Mouse (Mus musculus) MEL (cell line): ENCODE results near the gene Zfp462. TPM values are rescaled to one million over a fixed set of nuclear protein-coding genes. Genes with fewer than 3 reads are reported as not detected.
A peak's percentile ranks its signal among the peaks of the same experiment; 100 is the strongest.

Experiments used
- DNase-seq: peaks from one replicate; pipeline ENCODE4 v3.0.0; 2011; ENCODE audit warnings: low read depth, low spot score
- H3K27ac ChIP-seq: 2 replicates; pipeline ENCODE4 v1.5.1; 2012; ENCODE audit warnings: low read depth, mild to moderate bottlenecking, control low read depth, low read length, moderate library complexity; ENCODE audit not compliant: control insufficient read depth
- H3K27me3 ChIP-seq, 2 experiments: fragments of 150-350 bp in 1 of 2; sonication (generic) in 1 of 2; 2 replicates each; pipeline ENCODE4 v1.6.1; 2012; ENCODE audit warnings: low read length in 2 of 2, mild to moderate bottlenecking in 2 of 2, improper control_type of control experiment in 1 of 2, moderate library complexity in 1 of 2; ENCODE audit not compliant: insufficient read depth in 2 of 2, control insufficient read depth in 1 of 2
- H3K36me3 ChIP-seq, 2 experiments: 2 replicates each; pipeline ENCODE4 v1.6.1; 2012 to 2014; ENCODE audit warnings: low read length in 2 of 2, improper control_type of control experiment in 1 of 2, inconsistent platforms in 1 of 2, mild to moderate bottlenecking in 1 of 2; ENCODE audit not compliant: insufficient read depth in 2 of 2, control insufficient read depth in 1 of 2
- H3K4me1 ChIP-seq, 2 experiments: fragments of 150-350 bp in 1 of 2; sonication (generic) in 1 of 2; 2 replicates each; pipeline ENCODE4 v1.6.1; 2012; ENCODE audit warnings: low read length in 2 of 2, improper control_type of control experiment in 1 of 2, mild to moderate bottlenecking in 1 of 2; ENCODE audit not compliant: insufficient read depth in 2 of 2, control insufficient read depth in 1 of 2
- H3K4me3 ChIP-seq, 2 experiments: fragments of 150-350 bp in 1 of 2; sonication (generic) in 1 of 2; 2 replicates each; pipeline ENCODE4 v1.5.1; 2012; ENCODE audit warnings: low read depth in 2 of 2, low read length in 2 of 2, mild to moderate bottlenecking in 2 of 2, moderate library complexity in 2 of 2, control low read depth in 1 of 2, improper control_type of control experiment in 1 of 2; ENCODE audit not compliant: control insufficient read depth in 1 of 2, insufficient read depth in 1 of 2
- H3K79me2 ChIP-seq: 2 replicates; pipeline ENCODE4 v1.6.1; 2012; ENCODE audit warnings: mild to moderate bottlenecking, low read length, moderate library complexity; ENCODE audit not compliant: control insufficient read depth, poor library complexity, insufficient read depth
- H3K9ac ChIP-seq: 2 replicates; pipeline ENCODE4 v1.6.1; 2012; ENCODE audit warnings: low read depth, mild to moderate bottlenecking, control low read depth, low read length, moderate library complexity; ENCODE audit not compliant: control insufficient read depth, poor library complexity, severe bottlenecking
- H3K9me3 ChIP-seq: fragments of 150-350 bp; sonication (generic); replicated peaks from 2 replicates; pipeline ENCODE4 v1.6.1; 2012; ENCODE audit warnings: mild to moderate bottlenecking, low read length, improper control_type of control experiment, moderate library complexity; ENCODE audit not compliant: insufficient read depth
- BHLHE40 ChIP-seq: IDR thresholded peaks from 2 replicates; pipeline ENCODE4 v1.6.1; 2012; ENCODE audit warnings: low read depth, mild to moderate bottlenecking, inconsistent platforms, low read length, improper control_type of control experiment, borderline replicate concordance
- CHD1 ChIP-seq: IDR thresholded peaks from 2 replicates; pipeline ENCODE4 v1.6.1; 2012; ENCODE audit warnings: low read depth, mild to moderate bottlenecking, inconsistent platforms, low read length, improper control_type of control experiment
- ELF1 ChIP-seq: IDR thresholded peaks from 2 replicates; pipeline ENCODE4 v1.6.1; 2014; ENCODE audit warnings: low read depth, mild to moderate bottlenecking, inconsistent platforms, low read length, improper control_type of control experiment, moderate library complexity
- EP300 ChIP-seq, 2 experiments: IDR thresholded peaks; 2 replicates each; pipeline ENCODE4 v1.6.1; 2011; ENCODE audit warnings: improper control_type of control experiment in 2 of 2, low read length in 2 of 2, low read depth in 1 of 2, mild to moderate bottlenecking in 1 of 2
- MEF2A ChIP-seq: IDR thresholded peaks from 2 replicates; pipeline ENCODE4 v1.6.1; 2014; ENCODE audit warnings: low read depth, mild to moderate bottlenecking, inconsistent platforms, low read length, improper control_type of control experiment; ENCODE audit not compliant: poor library complexity, insufficient replicate concordance, severe bottlenecking; ENCODE audit errors: extremely low read depth
- POLR2A ChIP-seq, 2 experiments: IDR thresholded peaks; 2 replicates each; pipeline ENCODE4 v1.6.1; 2011 to 2012; ENCODE audit warnings: low read length in 2 of 2, mild to moderate bottlenecking in 2 of 2, control low read depth in 1 of 2, improper control_type of control experiment in 1 of 2, low read depth in 1 of 2, moderate library complexity in 1 of 2; ENCODE audit not compliant: control insufficient read depth in 1 of 2, insufficient read depth in 1 of 2, poor library complexity in 1 of 2
- SIN3A ChIP-seq: IDR thresholded peaks from 2 replicates; pipeline ENCODE4 v1.6.1; 2012; ENCODE audit warnings: low read length, improper control_type of control experiment, inconsistent platforms
- TAL1 ChIP-seq: IDR thresholded peaks from 2 replicates; pipeline ENCODE4 v1.6.1; 2012; ENCODE audit warnings: mild to moderate bottlenecking, inconsistent platforms, low read length, moderate library complexity, mixed read lengths
- TCF12 ChIP-seq: IDR thresholded peaks from 2 replicates; pipeline ENCODE4 v1.6.1; 2014; ENCODE audit warnings: low read depth, mild to moderate bottlenecking, inconsistent platforms, low read length, improper control_type of control experiment, moderate library complexity
- USF2 ChIP-seq, 2 experiments: IDR thresholded peaks; 2 replicates each; pipeline ENCODE4 v1.6.1; 2011 to 2012; ENCODE audit warnings: improper control_type of control experiment in 2 of 2, low read length in 2 of 2, borderline replicate concordance in 1 of 2, inconsistent platforms in 1 of 2, low read depth in 1 of 2, mild to moderate bottlenecking in 1 of 2; ENCODE audit not compliant: insufficient read depth in 1 of 2
- ZNF384 ChIP-seq: IDR thresholded peaks from 2 replicates; pipeline ENCODE4 v1.6.1; 2012; ENCODE audit warnings: low read depth, mild to moderate bottlenecking, inconsistent platforms, low read length, improper control_type of control experiment
- polyA plus RNA-seq, 2 experiments: library from polyadenylated mRNA; stranded (reverse) in 1 of 2; unstranded in 1 of 2; fragments of >175 nt in 1 of 2; fragments of >200 nt in 1 of 2; gene quantifications; 2 replicates each; pipeline versions ENCODE4 v1.2.1 to v1.2.4; 2012; ENCODE audit warnings: low replicate concordance in 2 of 2, low read depth in 1 of 2; ENCODE audit not compliant: insufficient read length in 2 of 2, insufficient read depth in 1 of 2, missing spikeins in 1 of 2
- total RNA-seq: library from RNA; depleted of rRNA; stranded (reverse); fragments of 300-350 nt; gene quantifications from 2 replicates; pipeline ENCODE4 v1.2.3, GENCODE M21; 2012

Gene Zfp462
- total and polyA plus RNA-seq, 3 experiments, result not detected

- Histone ChIP-seq H3K4me3 (no peak overlapping the region), H3K79me2 (no peaks in the 10 kb centered on the region), H3K9me3 (no peaks in the 10 kb centered on the region), H3K27ac (no peak overlapping the region), H3K4me1 (0 out of 4 replicates have a peak, but pooled peaks cover 0 to 3% of the 10 kb centered on the region in 2 experiments), H3K36me3 (peaks cover 0 to 8% of the 10 kb centered on the region in 2 experiments; a peak in 2 of 4 replicates), H3K9ac (no peak overlapping the region), H3K27me3 (no peaks in the 10 kb centered on the region)
- DNase-seq, result no peak
- TF ChIP-seq POLR2A (IDR thresholded peaks at IDR 0.05; ENCODE audit: control insufficient read depth in 1 of 2, insufficient read depth in 1 of 2, low read depth in 1 of 2, low read length in 2 of 2, poor library complexity in 1 of 2) (no peak), ZNF384 (peak; percentile 38; the same call in 1 of the 2 replicates)
Observed at GRCm38 (mm10) chr4:55102382-55102781, 157.5 kb downstream of the Zfp462 start.

- Histone ChIP-seq H3K79me2 (no peaks in the 10 kb centered on the region), H3K36me3 (peaks cover 0 to 5% of the 10 kb centered on the region in 2 experiments; a peak in 2 of 4 replicates), H3K27ac (no peak overlapping the region), H3K9me3 (no peaks in the 10 kb centered on the region), H3K4me1 (no peaks in the 10 kb centered on the region), H3K9ac (no peak overlapping the region)
- TF ChIP-seq BHLHE40, result no peak
- TF ChIP-seq MEF2A, result no peak
- peak; percentile 42; the same call in 1 of the 2 replicates for TF ChIP-seq TCF12
- peak; percentile 48 for TF ChIP-seq TAL1
- TF ChIP-seq ELF1, result no peak
- TF ChIP-seq EP300 (IDR thresholded peaks at IDR 0.05; ENCODE audit: low read depth in 1 of 2, low read length in 2 of 2), result peak; percentile 8 to 43; a peak in 2 of 4 replicates
- TF ChIP-seq, all 39 proteins: peak for 3
- Histone ChIP-seq H3K27me3 (no peaks in the 10 kb centered on the region), H3K4me3 (no peak overlapping the region; a peak in 1 of 4 replicates)
- DNase-seq, result peak; percentile 33
Observed at GRCm38 (mm10) chr4:55103575-55103974, 158.7 kb downstream of the Zfp462 start.

- Histone ChIP-seq H3K36me3 (no peaks in the 10 kb centered on the region), H3K9ac (no peak overlapping the region), H3K4me3 (no peak overlapping the region), H3K27ac (no peak overlapping the region), H3K9me3 (no peaks in the 10 kb centered on the region), H3K27me3 (no peaks in the 10 kb centered on the region), H3K79me2 (no peaks in the 10 kb centered on the region), H3K4me1 (peaks cover 0 to 6% of the 10 kb centered on the region in 2 experiments; a peak in 2 of 4 replicates)
- DNase-seq, result peak; percentile 36
- TF ChIP-seq CHD1 (no peak), SIN3A (no peak), USF2 (IDR thresholded peaks at IDR 0.05; ENCODE audit: borderline replicate concordance in 1 of 2, insufficient read depth in 1 of 2, low read depth in 1 of 2, low read length in 2 of 2) (no peak), TAL1 (no peak)
Observed at GRCm38 (mm10) chr4:55117839-55118487, 173.1 kb downstream of the Zfp462 start.
